Mouse (Mus musculus): ENCODE results near the gene Afp.

Afp gene

DNA sequence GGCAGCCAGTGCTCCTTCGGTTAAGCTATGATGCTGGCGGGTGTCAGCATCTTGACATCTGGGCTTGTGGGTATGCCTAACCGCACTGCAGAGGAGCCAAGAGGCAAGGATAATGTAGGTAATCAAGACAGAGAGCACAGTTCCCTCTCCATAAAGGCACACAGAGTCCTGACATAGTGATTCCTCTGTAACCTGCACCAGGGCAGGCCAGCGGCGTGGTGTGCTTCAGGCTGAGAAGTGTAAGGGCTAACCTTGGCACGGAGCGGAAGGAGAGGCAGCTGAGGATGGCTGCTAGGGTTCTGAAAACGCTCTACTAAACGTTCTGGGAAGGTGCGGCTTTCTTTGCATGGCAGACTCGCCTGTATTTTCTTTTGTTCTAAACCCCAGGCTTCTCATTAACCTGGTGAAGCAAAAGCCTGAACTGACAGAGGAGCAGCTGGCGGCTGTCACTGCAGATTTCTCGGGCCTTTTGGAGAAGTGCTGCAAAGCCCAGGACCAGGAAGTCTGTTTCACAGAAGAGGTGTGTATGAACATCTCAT lies 16.9 kb downstream of the Afp start:
- DNase-seq (ENCODE audit: low read depth, low spot score): no peak

DNA sequence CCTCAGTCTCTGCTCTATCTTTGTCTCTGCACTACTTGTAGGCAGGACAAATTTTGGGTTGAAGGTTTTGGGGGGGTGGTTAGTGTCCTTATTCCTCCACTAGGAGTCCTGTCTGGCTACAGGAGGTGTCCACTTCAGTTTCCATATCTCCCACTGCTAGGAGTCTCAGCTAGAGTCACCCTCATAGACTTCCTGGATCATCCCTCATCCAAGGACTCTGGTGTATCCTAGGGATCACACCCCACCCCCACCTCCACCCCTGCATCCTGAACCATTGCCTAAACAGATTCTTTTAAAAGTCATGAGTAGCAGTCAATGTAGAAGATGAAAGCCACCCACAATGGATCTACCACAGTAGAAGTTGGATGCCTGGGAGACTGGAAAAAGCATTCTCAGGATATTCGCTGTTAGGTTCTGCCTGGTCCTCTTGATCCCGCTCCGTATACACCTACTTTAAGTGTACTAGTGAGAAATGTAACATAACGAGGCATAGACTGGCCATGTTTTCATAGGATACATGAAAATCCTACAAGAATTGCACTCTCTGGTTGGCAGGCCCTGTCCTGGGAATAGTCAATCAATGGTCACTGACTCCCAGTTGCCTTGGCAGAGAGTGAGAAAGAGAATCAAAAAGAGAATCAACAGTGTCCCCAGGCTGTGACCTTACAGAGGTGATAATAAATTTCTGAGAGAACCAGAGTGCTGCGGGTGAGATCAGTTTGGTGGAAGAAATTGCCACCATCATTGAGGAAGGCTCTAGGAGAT lies 19.5 kb downstream of the Afp start:
- DNase-seq (ENCODE audit: low read depth, low spot score): no peak

- DNase-seq (ENCODE audit: low read depth, low spot score): no peak
Observed at GRCm38 (mm10) chr5:90512288-90512955, 21.9 kb downstream of the Afp start.

DNA sequence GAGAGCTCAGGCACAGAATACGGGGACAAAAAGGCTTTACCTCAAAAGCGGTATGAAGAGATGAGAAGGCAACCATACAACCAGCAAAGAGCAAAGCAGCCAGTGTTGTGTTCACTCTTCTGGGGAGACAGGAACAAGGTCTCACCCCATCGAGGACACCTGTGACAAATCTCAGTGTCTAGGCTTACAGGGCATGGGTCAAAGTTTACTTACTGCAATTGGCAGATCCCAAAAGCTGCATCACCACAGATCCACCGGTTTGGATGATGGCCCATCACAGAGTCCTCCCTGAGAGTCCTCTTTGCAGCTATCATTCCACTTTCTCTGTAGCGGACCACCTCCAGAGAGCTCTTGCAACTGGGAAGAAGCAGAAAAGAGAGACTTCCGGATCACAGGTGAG lies 25.0 kb downstream of the Afp start:
- DNase-seq (ENCODE audit: low read depth, low spot score): no peak

DNA sequence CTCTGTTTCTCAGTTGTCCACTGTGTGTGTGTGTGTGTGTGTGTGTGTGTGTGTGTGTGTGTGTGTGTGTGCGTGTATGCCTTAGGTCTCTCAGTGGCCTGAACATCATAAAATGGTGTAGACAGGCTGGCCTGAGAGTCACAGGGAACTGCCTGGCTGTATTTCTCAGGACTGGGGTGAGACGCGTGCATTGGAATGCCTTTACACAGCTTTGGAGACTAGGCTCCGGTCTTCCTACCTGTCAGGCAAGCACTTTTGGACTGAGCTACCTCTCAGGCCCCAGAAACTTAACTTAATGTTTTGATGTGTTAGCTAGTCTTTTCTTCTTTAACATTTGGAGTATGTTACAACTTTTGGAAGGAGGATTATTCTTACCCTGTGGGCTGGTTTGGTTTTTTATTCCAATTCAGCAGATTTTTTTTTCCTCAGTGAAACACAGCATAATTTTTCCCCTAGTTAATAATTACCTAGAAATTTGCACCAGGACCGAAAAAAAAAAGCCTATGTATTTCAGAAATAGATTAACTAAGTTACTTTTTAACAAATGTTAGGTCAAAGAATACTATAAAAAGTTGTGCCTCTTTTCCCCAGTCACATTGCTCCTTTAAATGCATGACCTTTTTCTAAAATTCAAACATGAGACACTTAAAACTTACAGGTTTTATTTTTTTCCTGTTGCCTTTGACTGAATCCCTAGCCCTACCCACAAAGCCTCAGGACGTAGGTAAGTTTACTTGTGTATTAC lies 28.0 kb downstream of the Afp start, which contains the start of gene Afm:
TSS of gene Afm (plus strand) at position 577 of the 745 bp plus-strand sequence.
- DNase-seq (ENCODE audit: low read depth, low spot score): no peak

DNA sequence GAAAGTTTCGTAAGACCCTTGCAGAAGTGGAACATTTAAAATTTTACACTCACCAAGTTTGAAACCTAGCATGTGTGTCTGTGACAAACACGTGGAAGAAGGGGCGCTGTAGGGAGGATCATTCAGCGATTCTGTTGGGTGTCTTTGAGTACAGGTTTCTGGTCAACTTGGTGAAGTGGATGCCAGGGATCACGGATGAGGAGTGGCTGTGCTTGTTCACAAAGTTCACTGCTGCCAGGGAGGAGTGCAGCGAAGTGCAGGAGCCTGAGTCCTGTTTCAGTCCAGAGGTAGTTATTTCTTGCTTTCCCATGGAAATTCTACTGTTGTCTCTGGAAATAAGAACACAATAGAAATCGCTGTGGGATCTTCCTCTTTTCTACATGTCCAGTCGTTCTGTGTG lies 60.7 kb downstream of the Afp start:
- DNase-seq (ENCODE audit: low read depth, low spot score): no peak

DNA sequence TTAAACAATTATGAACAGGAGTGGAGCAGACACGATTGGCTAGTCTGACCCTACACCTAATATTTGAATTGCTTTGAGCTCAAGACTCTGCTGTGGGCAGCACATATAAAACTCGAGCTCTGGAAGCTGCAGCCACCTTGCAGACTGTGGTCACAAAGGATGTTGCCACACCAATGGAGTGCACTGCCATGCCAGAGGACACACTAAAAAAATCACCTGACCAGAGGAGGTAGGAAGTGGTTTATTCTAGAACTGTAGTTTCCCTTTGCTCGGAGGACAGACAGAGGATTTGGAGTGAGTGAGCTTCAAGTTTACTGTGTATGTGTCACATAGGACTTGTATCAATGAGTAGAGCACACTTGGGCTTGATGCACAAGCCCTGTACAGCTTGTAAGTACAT lies 65.5 kb downstream of the Afp start:
- no peak for DNase-seq (ENCODE audit: low read depth, low spot score)
